Mouse (Mus musculus) hindlimb bud, embryonic 11.5 days (tissue): ENCODE data around the gene 1700037H04Rik.
"Not testable (repeated sequence)": the region's sequence is repeated elsewhere in the genome, so short reads cannot be mapped to it uniquely, and the experiment has no call there.

ENCODE experiments used
- DNase-seq: peaks from one replicate; pipeline ENCODE4 v3.0.0-alpha.2; 2012; ENCODE audit warnings: low read depth, low spot score; ENCODE audit errors: extremely low spot score

Gene 1700037H04Rik

DNA sequence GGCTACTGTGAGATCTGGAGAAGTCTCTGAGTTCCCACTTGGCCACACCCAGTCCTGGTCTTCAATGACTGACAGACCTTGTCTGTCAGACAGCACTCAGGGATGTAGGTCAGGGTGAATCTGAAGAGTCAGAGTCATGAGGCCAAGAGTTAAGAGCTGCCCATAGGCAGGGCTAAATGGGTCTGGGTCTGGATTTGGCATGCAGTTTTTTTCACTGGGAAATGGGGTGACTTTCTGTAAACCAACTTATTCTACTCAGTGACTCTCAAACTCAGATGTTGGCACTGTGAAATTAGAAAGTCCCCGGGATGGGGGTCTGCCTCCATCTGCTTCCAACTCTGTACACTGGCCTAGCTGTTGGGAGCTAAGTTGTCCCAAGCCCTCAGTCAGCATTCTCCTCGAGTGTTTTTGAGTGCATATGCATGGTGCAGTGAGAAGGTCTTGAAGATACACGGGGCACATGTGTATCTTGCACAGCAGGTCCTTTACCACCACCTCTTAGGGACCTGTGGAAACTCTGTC is 31.2 kb downstream of the 1700037H04Rik start:
- DNase-seq = no peak

DNA sequence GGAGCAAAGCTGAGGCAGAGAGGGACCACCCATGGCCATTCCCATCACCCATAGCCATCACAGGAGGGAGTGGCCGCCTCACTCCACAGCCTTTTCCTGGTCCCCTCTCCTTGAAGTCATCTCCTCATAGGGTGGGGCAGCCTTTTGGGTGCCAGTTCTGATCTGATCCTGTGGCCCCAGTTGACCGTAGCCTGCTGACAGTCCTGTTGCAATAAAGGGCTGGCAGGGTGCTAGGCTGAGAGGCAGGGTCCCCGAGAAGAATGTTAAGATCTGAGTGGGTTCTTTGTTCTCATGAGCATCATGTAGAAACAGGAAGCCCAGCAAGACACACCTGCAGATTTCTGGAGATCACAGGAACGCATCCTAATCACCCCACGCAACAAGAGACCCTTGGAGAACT is 31.7 kb downstream of the 1700037H04Rik start:
- DNase-seq = no peak

DNA sequence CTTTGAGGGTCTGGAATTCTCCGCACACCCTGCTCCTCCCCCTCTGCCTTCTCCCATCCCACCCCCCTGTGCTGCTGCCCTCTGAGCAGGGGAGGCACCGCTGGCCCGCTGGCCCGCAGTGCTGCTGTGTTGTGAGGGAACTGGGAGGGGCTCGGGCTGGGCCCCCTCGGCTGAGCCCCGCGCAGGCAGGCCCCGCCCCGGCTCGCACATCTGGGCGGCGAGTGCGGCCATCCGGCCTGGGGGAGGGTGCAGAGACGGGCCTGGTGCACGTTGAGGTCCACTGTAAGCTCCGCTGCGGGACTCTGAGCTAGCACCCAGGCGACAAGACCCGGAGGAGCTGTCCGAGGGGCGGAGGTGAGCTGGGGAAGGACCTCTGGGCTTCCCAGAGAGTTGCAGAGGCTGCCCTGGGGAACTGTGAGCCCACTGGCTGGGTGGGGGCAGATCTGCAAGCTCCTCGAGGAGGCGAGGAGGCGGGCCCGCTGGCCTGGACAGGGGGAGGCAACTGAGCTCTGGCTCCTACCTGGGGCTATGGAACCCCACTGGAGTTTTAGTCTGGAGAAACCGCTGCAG is 32.6 kb downstream of the 1700037H04Rik start, which contains the start of gene Hspa12b:
Gene Hspa12b, plus strand, starts transcription at position 120 of the 570 bp plus-strand sequence.
- DNase-seq = peak; percentile 22

DNA sequence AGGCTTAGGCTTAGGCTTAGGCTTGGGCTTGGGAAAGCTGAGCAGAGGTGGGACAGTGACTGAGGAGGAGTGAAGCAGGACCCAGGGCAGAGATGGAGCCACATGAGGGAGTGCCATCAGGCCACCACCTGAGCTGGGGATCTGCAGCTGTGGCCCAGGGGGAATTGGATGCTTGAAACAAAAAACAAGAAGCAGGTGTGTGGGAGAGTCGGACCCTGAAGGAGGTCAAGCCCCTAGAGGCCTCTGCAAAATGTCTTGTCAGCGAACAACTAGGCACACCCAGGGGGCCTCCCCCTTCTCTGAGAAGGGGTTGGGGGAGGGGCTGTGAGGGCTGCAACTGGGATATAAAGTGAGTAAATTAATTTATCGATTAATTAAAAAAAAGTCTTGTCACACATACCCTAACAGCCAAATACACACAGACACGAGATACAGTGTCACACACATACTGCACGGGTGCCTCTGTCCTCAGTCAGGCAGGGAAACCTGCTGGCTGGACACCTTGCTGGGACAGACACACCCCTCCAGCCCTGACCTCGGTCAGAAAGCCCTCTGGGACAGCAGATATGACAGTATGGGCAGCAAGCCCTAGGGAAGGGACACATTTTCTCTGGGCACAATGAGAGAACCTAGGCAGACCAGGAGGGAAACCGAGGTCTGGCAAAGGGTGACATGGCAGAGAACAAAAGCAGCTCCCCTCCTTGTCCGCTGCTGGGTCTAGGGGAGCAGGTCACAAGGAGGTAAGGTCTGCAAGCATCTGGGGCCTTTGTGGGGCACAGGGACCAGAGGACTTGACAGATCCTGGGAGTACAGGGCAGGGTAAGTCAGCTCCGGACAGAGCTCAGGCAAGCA is 33.7 kb downstream of the 1700037H04Rik start:
- DNase-seq = no peak

DNA sequence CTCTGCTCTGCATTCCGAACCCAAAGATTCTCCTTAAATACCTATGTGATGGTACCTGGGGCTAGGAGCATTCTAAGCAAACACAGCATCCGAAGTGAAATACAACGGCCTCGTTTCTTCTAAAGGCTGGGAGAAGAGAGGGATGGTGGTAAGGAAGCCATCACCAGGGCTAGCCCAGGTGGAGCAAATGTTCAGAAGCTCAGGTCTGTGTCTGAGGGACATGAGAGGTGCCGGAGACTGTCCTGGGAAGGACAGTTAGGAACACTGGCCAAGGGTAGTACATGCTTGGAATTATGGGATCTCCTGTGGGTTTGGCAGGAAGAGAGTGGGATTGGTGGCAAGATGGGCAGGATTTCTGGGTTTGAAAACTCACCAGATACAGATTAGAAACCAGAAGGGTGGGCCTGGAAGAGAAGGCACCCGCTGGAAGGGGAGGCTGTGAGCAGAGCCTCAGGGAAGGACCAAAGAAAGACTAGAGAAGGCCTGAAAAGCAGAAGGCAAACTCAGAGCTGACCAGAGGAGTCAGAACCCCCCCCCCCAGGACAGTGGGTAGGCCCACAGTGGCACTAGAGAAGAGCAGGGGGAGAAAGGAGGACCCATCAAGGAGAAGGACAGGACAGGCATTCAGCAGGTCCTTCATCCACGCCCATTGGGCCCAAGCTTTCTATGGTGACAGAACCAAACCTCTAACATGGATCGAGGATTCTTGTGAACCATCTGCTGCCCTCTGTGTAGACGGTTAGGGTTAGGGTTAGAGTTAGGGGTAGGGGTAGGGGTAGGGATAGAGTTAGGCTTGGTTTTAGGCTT is 34.5 kb downstream of the 1700037H04Rik start:
- DNase-seq = no peak

DNA sequence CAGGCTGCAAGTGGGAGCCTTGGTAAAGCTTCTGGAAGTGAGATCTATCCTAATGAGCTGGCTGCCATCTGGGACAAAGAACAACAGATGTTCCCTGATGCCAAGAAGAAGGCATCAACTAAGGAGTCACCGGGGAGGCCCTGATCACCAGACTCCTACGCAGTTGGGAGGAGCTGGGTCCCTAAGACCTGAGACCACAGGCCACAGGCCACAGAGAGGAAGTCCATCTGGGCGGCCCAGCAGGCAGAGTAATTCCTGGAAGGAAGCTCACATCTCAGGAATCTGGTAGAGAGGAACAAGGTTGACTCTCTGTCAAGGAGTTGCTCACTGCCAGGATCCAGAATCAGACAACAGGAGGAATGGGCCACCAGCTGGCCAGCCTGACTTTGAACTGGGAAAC is 35.7 kb downstream of the 1700037H04Rik start:
- no peak for DNase-seq

DNA sequence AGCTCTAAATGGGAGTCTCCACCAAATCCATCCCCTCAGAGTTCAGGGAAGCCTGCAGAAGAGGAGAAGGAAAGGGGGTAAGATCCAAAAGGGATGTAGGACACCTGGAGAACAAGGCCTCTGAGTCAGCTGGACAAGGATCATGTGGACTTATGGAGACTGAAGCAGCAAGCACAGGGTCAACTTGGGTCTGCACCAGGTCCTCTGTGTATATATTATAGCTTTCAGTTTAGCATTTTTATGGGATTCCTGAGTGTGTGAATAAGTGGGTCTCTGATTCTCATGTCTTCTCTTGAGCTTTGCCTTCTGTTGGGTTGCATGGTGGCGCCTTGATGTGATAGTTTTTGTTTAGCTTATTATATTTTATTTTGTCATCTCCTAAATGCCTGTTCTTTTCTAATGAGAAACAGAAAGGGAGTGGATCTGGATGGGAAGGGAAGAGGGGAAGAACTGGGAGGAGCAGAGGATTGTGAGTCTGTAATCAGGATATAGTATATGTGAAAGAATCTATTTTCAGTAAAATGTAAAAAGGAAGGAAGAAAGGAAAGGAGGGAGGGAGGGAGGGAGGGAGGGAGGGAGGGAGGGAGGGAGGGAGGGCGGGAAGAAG is 40.8 kb downstream of the 1700037H04Rik start:
- DNase-seq = no peak

DNA sequence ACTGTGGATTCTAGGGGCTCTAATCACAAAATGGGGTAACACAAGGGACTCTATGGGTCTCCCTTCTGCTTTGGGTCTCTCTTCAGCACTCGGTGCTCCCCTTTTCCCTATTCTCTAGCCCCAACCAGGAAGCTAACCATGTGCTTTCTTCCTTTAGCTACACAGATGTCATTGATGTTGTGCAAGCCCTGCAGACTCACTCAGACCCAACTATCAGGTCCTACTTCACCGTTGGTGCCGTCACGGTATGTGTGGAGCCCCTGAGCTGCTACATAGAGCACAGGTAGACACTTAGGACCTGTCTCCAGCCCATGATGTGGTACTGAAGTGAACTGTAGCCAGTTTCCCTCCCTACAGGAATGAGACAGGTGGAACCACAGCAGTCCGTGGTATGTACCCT is 53.9 kb downstream of the 1700037H04Rik start:
- no peak for DNase-seq

DNA sequence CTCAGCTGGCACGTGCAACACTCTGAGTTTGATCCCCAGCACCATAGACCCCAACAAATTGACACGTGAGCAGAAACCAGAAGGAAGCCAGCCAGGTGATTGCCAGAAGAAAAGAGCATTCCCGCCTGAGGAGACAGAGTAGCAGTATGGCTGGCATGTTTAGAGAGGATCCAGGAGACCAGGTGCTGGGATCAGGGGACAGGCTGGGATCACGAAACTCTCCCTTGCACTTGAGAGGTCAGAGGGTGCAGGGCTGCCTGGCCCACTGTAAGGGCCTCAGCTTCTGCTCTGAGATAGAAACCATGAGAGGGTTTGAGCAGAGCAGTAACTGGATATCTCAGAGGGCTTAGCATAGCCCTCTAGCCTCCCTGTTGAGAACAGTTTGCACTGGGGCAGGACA is 54.8 kb downstream of the 1700037H04Rik start:
- DNase-seq = not testable (repeated sequence)

DNA sequence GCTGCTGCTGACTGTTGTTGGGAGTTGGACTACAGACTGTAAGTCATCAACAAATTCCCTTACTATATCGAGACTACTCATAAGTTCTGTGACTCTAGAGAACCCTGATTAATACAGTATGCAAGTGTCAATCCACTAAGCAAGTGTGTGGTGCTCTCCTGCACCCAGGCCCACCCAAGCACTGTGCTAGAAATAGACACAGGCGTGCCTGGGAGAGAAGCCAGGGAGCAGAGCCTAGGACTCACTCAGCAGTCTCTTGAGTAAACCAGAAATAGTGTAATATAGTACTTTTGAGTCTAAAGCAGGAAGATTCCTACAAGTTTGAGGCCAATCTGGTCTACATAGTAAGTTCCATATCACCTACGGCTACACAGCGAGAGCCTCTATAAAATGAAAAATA is 55.9 kb downstream of the 1700037H04Rik start:
- no peak for DNase-seq

DNA sequence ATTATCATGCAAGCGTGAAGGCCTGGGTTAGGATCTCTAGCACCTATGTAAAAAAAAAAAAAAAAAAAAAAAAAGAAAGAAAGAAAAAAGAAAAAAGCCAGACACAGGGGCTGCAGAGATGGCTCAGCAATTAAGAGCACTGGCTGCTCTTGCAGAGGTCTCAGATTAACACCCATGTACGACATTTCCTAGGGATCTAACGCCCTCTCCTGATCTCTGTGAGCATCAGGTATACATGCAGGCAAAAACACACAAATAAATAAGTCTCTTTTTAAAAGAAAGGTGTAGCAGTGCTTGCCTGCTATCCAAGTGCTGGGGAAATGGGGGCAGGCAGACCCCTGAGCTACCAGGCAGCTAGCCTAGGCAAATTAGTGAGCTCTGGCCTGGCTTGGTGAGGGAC is 58.4 kb downstream of the 1700037H04Rik start:
- no peak for DNase-seq

DNA sequence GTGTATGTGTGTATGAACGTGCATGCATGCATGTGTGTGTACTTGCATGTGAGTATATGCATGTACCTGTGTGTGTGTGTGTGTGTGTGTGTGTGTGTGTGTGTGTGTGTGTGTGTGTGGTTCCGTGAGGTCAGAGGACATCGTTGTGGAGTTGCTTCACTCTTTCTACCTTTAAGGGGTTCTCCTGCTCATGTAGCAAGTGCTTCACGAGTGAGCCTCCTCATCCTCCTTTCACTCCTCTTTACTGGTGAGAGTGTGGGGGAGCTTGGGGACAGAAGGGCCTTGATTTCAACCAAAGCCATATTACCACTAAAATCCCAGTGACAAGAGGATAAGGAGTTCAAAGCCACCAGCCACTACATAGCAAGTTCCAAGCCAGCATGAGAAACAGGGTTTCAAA is 62.8 kb downstream of the 1700037H04Rik start:
- DNase-seq = no peak
